Mouse (Mus musculus): ENCODE measurements around the gene Zfp810. TPM values are rescaled to one million over a fixed set of nuclear protein-coding genes. Genes with fewer than 3 reads are reported as not detected.

Zfp810 gene
- total and polyA plus RNA-seq, 3 experiments, result 1.8 to 11.0 (median 5.7) TPM

DNA sequence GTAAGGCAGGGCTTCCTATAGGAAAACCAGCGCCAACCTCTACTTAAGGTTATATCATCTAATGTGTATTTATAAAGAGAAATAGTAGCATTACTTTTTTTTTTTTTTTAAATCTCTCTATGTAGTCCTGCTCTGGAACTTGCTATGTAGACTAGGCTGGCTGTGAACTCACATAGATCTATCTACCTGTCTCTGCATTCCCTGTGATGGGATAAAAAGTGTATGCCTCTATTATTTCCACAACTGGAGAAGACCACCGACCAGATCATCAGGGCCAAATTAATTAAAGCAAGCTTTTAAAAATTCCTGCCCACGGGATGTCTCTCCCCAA, 47.4 kb downstream of the Zfp810 start:
- DNase-seq, result no peak

DNA sequence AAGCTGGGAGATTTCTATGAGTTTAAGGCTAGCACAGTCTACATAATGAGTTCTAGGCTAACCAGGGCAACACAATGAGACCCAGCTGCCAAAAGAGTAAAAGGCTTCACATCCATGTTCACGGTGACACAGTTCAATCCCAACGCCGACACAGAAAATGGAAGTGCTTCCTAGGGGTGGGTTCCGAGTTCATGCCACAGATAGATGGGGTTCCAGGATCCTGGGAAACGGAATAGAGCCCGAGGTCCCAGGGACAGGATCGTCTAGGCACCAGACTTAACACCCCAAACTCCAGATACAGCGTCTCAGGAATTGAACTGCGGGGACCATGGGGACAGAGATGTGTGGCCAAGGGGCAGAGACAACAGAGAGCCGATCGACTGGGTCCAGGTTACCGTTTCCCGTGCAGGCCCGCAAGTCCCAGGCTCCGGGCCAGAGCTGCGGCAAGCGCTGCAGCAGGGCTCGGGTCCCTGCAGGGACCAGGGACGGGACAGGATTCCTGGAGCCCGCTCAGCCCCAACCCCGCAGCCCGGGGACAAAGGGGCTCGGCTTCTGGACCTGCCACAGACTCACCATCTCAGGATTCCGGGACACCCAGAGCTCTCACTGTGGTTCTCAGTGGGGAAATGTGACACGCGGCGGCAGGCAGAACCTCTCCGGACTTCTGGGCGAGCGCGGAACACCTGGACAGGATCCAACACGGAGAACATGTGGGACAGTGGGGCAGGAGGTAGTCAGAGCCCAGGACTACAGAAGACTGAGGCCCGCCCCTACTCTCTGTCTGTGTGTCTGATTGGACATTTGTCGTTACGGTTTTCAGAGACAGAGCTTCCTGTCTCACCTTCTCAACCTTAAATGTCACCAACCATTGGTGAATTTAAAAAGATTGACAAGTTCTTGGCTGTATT, 48.0 kb downstream of the Zfp810 start, which contains the start of gene Zfp599:
TSS of gene Zfp599 (minus strand) at position 712 of the 908 bp plus-strand sequence.
- peak; percentile 81 for DNase-seq

DNA sequence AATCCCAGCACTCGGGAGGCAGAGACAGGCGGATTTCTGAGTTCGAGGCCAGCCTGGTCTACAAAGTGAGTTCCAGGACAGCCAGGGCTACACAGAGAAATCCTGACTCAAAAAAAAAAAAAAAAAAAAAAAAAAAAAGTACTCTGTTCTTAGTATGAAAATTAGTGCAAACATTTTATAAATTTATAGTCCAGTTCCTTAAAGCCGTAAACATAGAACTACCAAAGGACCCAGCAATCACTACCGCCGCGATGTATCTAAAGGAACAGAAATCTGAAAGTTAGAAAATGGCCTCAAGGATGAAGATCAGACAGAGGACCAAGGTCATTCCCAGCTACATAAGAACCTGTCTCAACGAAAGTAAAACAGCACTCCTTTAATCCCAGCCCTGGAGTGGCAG, 48.7 kb downstream of the Zfp810 start:
- DNase-seq, result no peak

DNA sequence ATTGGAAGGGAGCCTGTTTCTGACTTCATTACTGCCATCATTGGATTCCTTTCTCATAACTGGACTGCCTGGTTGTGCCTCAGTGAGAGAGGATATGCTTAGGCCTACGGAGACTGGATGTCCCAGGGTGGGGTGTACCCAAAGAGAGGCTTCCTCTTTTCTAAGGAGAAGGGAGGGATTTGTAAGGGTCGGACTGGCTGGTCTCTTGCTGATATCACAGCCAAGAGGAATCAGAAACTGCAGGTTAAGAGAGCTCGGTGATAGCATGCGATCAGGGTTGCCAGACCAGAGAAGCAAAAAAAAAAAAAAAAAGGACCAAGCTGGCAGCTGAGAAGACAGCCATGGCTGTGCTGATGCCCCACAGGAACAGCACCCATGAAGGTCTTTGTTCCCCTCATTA, 50.9 kb downstream of the Zfp810 start:
- DNase-seq, result no peak

DNA sequence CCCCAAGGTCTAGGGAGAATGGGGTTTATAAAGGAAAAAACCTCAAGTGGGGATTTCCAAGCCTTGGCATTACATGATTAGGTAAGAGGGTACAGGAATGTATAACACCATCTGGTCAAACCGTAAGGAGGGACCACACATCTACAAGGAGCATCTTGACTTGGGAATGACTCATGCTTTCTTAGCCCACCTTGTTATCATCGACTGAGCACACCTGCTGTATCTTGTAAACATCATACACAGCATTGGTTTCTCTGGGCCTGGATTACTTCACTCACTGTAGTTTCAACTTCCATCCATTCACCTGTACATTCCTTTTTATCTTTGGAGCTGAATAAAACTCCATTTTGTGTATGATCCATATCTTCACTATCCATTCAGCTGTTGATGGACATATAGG, 63.2 kb downstream of the Zfp810 start:
- DNase-seq, result no peak

DNA sequence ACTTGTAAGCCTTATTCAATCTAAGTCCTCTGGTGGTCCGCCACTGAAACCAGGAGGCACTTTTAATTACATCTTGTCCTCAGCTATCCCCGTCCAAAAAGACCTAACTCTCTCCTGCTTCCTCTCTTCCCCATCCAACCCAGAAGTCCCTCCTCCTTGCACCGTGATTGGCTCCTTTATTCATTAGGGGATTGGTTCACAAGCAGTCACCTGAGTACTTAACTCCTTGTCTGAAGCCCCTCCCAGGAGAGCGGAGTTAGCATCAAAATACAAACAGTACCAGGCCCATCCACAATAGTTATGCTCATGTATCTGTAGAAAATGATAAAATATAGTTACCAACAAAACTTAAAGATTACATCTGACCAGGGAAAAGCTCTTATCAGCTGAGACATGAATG, 67.4 kb downstream of the Zfp810 start:
- no peak for DNase-seq

DNA sequence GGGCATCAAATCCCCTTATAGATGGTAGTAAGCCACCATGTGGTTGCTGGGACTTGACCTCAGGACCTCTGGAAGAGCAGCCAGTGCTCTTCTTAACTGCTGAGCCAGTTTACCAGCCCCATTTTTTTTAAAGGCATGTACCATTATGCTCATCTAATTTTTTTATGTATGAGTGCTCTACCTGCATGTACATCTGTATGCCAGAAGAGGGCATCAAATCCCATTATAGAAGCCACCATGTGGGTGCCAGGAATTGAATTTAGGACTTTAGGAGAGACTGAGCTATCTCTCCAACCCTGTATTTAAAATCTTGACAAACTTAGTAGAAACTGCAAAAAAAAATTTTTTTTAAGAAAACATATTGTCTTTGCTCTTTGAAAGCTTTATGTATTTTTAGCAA, 76.9 kb downstream of the Zfp810 start:
- no peak for DNase-seq

DNA sequence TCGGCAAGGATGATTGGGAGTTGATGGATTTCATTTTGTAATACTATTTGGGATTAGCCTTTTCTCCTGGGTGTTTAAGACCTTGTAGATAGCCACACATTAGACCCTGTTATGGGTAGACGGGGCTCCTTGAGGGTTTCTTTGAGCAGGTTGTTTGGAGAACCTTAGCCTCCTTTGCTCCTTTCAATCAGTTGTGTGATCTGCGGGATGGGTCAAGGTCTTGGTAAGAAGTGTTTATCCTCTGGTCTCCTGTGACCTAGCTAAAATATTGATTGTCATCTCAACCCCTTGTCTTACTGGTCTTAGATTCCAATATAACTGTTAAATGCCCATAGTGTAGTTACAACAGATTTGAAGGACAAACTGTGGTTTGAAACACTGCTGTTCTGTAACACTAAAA, 77.4 kb downstream of the Zfp810 start:
- DNase-seq, result no peak

DNA sequence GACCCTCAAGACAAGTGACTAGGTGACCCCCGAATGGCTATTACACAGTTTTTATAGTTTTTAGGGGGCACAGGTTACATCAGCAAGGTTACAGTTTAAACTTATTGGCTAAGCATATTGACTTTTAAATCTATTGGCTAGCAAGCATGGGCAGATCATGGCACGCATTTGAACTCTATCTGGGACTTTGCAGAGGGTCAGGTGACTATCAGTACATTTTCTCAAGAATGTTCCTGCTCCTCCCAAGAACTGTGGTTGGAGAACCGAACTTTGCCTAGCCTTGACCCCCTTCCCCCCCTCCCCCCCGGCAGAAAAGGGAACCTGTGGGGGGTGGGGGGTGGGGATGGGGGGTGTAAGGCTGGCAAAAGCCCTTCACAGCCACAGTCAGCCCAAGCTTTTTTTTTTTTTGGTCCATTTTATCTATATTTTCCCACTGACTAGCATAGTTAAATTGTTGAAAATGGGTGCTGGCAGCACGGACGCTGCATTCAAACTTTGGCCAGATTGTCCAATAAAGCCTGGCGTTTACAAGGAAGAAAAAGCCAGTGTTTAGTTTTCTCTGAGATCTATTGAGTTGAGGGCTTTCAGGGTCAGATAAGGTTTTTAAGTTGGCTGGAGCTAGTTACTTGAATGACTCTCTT, 77.9 kb downstream of the Zfp810 start:
- DNase-seq, result no peak

DNA sequence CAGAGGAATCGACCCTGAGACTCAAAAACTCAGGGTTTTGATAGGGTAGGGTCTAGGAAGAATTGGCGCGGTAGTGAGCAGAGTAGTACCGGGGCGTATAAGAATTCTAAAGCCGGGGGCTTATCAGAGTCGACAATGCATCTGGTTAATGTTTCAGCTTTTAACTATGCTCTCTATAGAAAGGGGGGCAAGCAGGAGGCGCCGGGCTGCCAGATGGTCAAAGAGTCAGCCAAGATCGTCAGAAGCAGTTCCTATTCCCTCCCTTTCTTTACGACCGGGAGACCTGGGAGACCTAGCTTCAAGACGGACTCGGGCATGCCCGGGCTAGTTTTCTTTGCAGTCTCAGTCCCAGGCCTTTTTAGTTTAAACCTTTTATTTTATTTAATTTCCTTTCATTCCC, 80.6 kb downstream of the Zfp810 start:
- DNase-seq, result no peak

Other genes starting within 250 kb of the Zfp810 start
- gene Gm49318, start 236.4 kb downstream of the Zfp810 start, total RNA-seq (2021), result not detected
- gene Gm49318, start 236.4 kb downstream of the Zfp810 start, polyA plus RNA-seq (2012; rRNA removed), result not detected in 2 replicates
- gene Zfp653, start 236.3 kb downstream of the Zfp810 start, total RNA-seq (2021), result 1 to 10 TPM; 8.0 to 8.5 TPM
- gene Zfp653, start 236.3 kb downstream of the Zfp810 start, polyA plus RNA-seq (2012; rRNA removed), result 19.3 and 20.7 TPM in 2 replicates
- 10 to 100 TPM; 50.9 to 70.8 TPM for gene Ecsit, start 222.2 kb downstream of the Zfp810 start, total RNA-seq (2021)
- gene Ecsit, start 222.2 kb downstream of the Zfp810 start, polyA plus RNA-seq (2012; rRNA removed), result 52.6 and 65.2 TPM in 2 replicates
- gene Cnn1, start 208.4 kb downstream of the Zfp810 start, total RNA-seq (2021), result 1 to 10 TPM in 1 of 2 experiments, under 1 TPM in 1; 0.58 to 3.8 TPM
- gene Cnn1, start 208.4 kb downstream of the Zfp810 start, polyA plus RNA-seq (2012; rRNA removed), result 1.1 and 1.8 TPM in 2 replicates
- 10 to 100 TPM; 73.9 to 90.9 TPM for gene Elof1, start 190.5 kb downstream of the Zfp810 start, total RNA-seq (2021)
- gene Elof1, start 190.5 kb downstream of the Zfp810 start, polyA plus RNA-seq (2012; rRNA removed), result 157 and 159 TPM in 2 replicates
- gene Acp5, start 171.9 kb downstream of the Zfp810 start, total RNA-seq (2021), result 10 to 100 TPM; 65.9 to 86.3 TPM
- gene Acp5, start 171.9 kb downstream of the Zfp810 start, polyA plus RNA-seq (2012; rRNA removed), result 93.2 and 189 TPM in 2 replicates
- 10 to 100 TPM; 34.8 to 65.0 TPM for gene Pigyl, start 150.8 kb downstream of the Zfp810 start, total RNA-seq (2021)
- 75.3 and 79.6 TPM in 2 replicates for gene Pigyl, start 150.8 kb downstream of the Zfp810 start, polyA plus RNA-seq (2012; rRNA removed)
- gene Zfp872, start 119.6 kb downstream of the Zfp810 start, total RNA-seq (2021), result 1 to 10 TPM; 1.8 to 3.9 TPM
- 0.11 and 0.16 TPM in 2 replicates for gene Zfp872, start 119.6 kb downstream of the Zfp810 start, polyA plus RNA-seq (2012; rRNA removed)
- gene Zfp809, start 81.9 kb downstream of the Zfp810 start, total RNA-seq (2021), result 10 to 100 TPM; 31.8 to 52.5 TPM
- 11.9 and 26.1 TPM in 2 replicates for gene Zfp809, start 81.9 kb downstream of the Zfp810 start, polyA plus RNA-seq (2012; rRNA removed)
- gene Zfp599, start 47.8 kb downstream of the Zfp810 start, total RNA-seq (2021), result 1 to 10 TPM in 1 of 2 experiments, under 1 TPM in 1; 0.58 to 1.1 TPM
- 0.04 TPM in 1 of 2 replicates, not detected in the other for gene Zfp599, start 47.8 kb downstream of the Zfp810 start, polyA plus RNA-seq (2012; rRNA removed)
- 1 to 10 TPM; 3.5 to 3.6 TPM for gene Anln, start 81.5 kb upstream of the Zfp810 start, total RNA-seq (2021)
- 0.29 and 0.48 TPM in 2 replicates for gene Anln, start 81.5 kb upstream of the Zfp810 start, polyA plus RNA-seq (2012; rRNA removed)
- gene 9530077C05Rik, start 103.9 kb upstream of the Zfp810 start, total RNA-seq (2021), result 10 to 100 TPM in 1 of 2 experiments, 1 to 10 TPM in 1; 3.7 to 11.9 TPM
- 1.2 and 1.3 TPM in 2 replicates for gene 9530077C05Rik, start 103.9 kb upstream of the Zfp810 start, polyA plus RNA-seq (2012; rRNA removed)
- gene Gm17545, start 146.6 kb upstream of the Zfp810 start, total RNA-seq (2021), result not detected
- not detected in 2 replicates for gene Gm17545, start 146.6 kb upstream of the Zfp810 start, polyA plus RNA-seq (2012; rRNA removed)
- 10 to 100 TPM; 34.2 to 39.0 TPM for gene Rp9, start 162.1 kb upstream of the Zfp810 start, total RNA-seq (2021)
- 96.1 and 145 TPM in 2 replicates for gene Rp9, start 162.1 kb upstream of the Zfp810 start, polyA plus RNA-seq (2012; rRNA removed)
- gene Bbs9, start 168.1 kb upstream of the Zfp810 start, total RNA-seq (2021), result 10 to 100 TPM; 12.8 to 18.0 TPM
- 4.3 and 6.0 TPM in 2 replicates for gene Bbs9, start 168.1 kb upstream of the Zfp810 start, polyA plus RNA-seq (2012; rRNA removed)